Mouse (Mus musculus) hindbrain, embryonic 12.5 days (tissue): Measurements from ENCODE around the gene Adamtsl5. TPM values are rescaled to one million over a fixed set of nuclear protein-coding genes. Genes with fewer than 3 reads are reported as not detected.

Source experiments
- ATAC-seq: fragments of 200-750 bp; cut with Nextera tagmentation; 2 replicates; pipeline ENCODE4 v1.8.0; 2017; ENCODE audit warnings: moderate TSS enrichment; ENCODE audit not compliant: low FRiP score
- H3K27ac ChIP-seq: fragments of 300-500 bp; sonication (generic); 2 replicates; pipeline ENCODE4 v1.5.1; 2016; ENCODE audit warnings: mild to moderate bottlenecking
- H3K27me3 ChIP-seq: fragments of 300-500 bp; sonication (generic); 2 replicates; pipeline ENCODE4 v1.6.1; 2016; ENCODE audit warnings: mild to moderate bottlenecking
- H3K36me3 ChIP-seq: fragments of 300-500 bp; sonication (generic); 2 replicates; pipeline ENCODE4 v1.6.1; 2016; ENCODE audit warnings: mild to moderate bottlenecking
- H3K4me1 ChIP-seq: fragments of 300-500 bp; sonication (generic); 2 replicates; pipeline ENCODE4 v1.6.1; 2016
- H3K4me2 ChIP-seq: fragments of 300-500 bp; sonication (generic); replicated peaks from 2 replicates; pipeline ENCODE4 v1.6.1; 2016; ENCODE audit warnings: mild to moderate bottlenecking
- H3K4me3 ChIP-seq: fragments of 300-500 bp; sonication (generic); 2 replicates; pipeline ENCODE4 v1.5.1; 2016; ENCODE audit warnings: mild to moderate bottlenecking
- H3K9ac ChIP-seq: fragments of 300-500 bp; sonication (generic); 2 replicates; pipeline ENCODE4 v1.6.1; 2016; ENCODE audit warnings: mild to moderate bottlenecking, moderate library complexity
- H3K9me3 ChIP-seq: fragments of 300-500 bp; sonication (generic); replicated peaks from 2 replicates; pipeline ENCODE4 v1.6.1; 2016; ENCODE audit warnings: mild to moderate bottlenecking
- WGBS: fragments of 180-500 bp; shearing (Covaris S2); methylation state at CpG from one replicate; pipeline ENCODE4 v1.1.7; 2016; 5-methylcytosine and 5-hydroxymethylcytosine counted together
- polyA plus RNA-seq: library from polyadenylated mRNA; unstranded; fragments of >200 nt; fragmentation: Nextera tagmentation; extraction: Ambion mirVana; gene quantifications from 2 replicates; pipeline ENCODE4 v1.2.1, GENCODE M21; 2016

Adamtsl5 gene
- polyA plus RNA-seq, 1 experiment from 2014 or later: 0.77 TPM

DNA sequence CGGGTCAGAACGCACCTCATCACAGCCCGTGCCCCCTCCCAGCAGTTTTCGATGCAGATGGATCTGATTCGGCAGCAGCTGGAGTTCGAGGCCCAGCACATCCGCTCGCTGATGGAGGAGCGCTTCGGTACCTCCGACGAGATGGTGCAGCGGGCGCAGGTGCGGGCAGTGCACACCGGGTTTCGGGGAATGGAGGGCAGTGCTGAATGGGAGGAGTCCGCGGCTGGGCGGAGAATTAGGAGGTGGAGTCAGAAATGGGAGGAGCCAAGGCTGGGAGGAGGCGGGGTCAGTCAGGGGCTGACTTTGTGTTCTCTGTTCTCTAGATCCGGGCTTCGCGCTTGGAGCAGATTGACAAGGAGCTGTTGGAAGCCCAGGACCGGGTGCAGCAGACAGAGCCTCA, 43.4 kb downstream of the Adamtsl5 start:
- Histone ChIP-seq H3K9ac (peak overlapping the region; percentile 39), H3K27ac (no peak overlapping the region), H3K27me3 (peaks cover 10% of the 10 kb centered on the region), H3K4me1 (peaks cover 35% of the 10 kb centered on the region), H3K36me3 (peaks cover 66% of the 10 kb centered on the region), H3K4me2 (peak overlapping the region; percentile 31), H3K4me3 (peak overlapping the region; percentile 14), H3K9me3 (no peaks in the 10 kb centered on the region)
- ATAC-seq: no peak
- WGBS: 23% methylated on average over 25 of the region's 25 CpGs

DNA sequence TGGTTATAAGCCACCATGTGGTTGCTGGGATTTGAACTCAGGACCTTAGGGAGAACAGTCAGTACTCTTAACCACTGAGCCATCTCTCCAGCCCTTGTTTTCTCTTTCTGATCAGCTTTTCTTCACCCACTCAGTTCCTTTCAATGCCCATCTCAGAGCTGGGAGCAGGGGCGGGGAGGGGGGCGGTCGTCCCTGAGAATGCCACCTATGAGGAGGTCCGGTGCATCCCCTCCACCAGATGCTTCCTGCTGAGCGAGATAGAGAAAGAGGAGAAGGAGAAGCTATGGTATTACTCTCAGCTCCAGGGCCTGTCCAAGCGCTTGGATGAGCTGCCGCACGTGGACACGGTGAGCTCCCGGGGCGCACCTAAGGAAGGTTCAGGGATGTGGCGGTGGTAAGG, 43.8 kb downstream of the Adamtsl5 start:
- Histone ChIP-seq H3K9ac (peak overlapping the region; percentile 39), H3K4me1 (peaks cover 39% of the 10 kb centered on the region), H3K4me3 (peak overlapping the region; percentile 14), H3K27me3 (peaks cover 14% of the 10 kb centered on the region), H3K9me3 (no peaks in the 10 kb centered on the region), H3K36me3 (peaks cover 64% of the 10 kb centered on the region), H3K27ac (no peak overlapping the region), H3K4me2 (peak overlapping the region; percentile 31)
- ATAC-seq: no peak
- WGBS: 28% methylated on average over 11 of the region's 12 CpGs

- no peak for ATAC-seq
- WGBS: 9% methylated on average over 9 of the region's 9 CpGs
- Histone ChIP-seq H3K4me3 (peak overlapping the region; percentile 62), H3K9ac (peak overlapping the region; percentile 97), H3K4me1 (peaks cover 53% of the 10 kb centered on the region), H3K4me2 (peak overlapping the region; percentile 72), H3K27ac (peak overlapping the region; percentile 99; the same call in 1 of the 2 replicates), H3K27me3 (peaks cover 27% of the 10 kb centered on the region), H3K36me3 (peaks cover 44% of the 10 kb centered on the region), H3K9me3 (no peaks in the 10 kb centered on the region)
Measured at GRCm38 (mm10) chr10:80302471-80302881, 45.7 kb downstream of the Adamtsl5 start.

GRCm38 (mm10) chr10:80302082-80302355, 46.2 kb downstream of the Adamtsl5 start:
- peaks cover 39% of the 10 kb centered on the region for H3K36me3 ChIP-seq
- H3K9me3 ChIP-seq: no peaks in the 10 kb centered on the region
- 40% methylated on average over 5 of the region's 5 CpGs for WGBS
- no peak for ATAC-seq
- peak overlapping the region; percentile 97 for H3K9ac ChIP-seq
- H3K27me3 ChIP-seq: peaks cover 28% of the 10 kb centered on the region
- H3K4me2 ChIP-seq: peak overlapping the region; percentile 72
- H3K4me3 ChIP-seq: peak overlapping the region; percentile 62
- H3K4me1 ChIP-seq: peaks cover 57% of the 10 kb centered on the region
- H3K27ac ChIP-seq: peak overlapping the region; percentile 99

GRCm38 (mm10) chr10:80301256-80302081, 46.7 kb downstream of the Adamtsl5 start:
- WGBS: 68% methylated on average over 10 of the region's 10 CpGs
- H3K4me3 ChIP-seq: peak overlapping the region; percentile 62
- no peak; the same call in 1 of the 2 replicates for ATAC-seq
- peaks cover 28% of the 10 kb centered on the region for H3K27me3 ChIP-seq
- H3K36me3 ChIP-seq: peaks cover 34% of the 10 kb centered on the region
- H3K9me3 ChIP-seq: no peaks in the 10 kb centered on the region
- peak overlapping the region; percentile 99 for H3K27ac ChIP-seq
- H3K9ac ChIP-seq: peak overlapping the region; percentile 97
- peak overlapping the region; percentile 72 for H3K4me2 ChIP-seq
- peaks cover 63% of the 10 kb centered on the region for H3K4me1 ChIP-seq

GRCm38 (mm10) chr10:80300672-80301181, 47.5 kb downstream of the Adamtsl5 start:
- Histone ChIP-seq H3K27ac (peak overlapping the region; percentile 99), H3K4me3 (peak overlapping the region; percentile 62), H3K9me3 (no peaks in the 10 kb centered on the region), H3K4me1 (peaks cover 69% of the 10 kb centered on the region), H3K36me3 (peaks cover 26% of the 10 kb centered on the region), H3K27me3 (peaks cover 24% of the 10 kb centered on the region; the same call in 1 of the 2 replicates), H3K9ac (peak overlapping the region; percentile 97), H3K4me2 (peak overlapping the region; percentile 72)
- WGBS: 10% methylated on average over 11 of the region's 11 CpGs
- ATAC-seq: peak; percentile 83

- WGBS: 34% methylated on average over 10 of the region's 10 CpGs
- Histone ChIP-seq H3K4me1 (peaks cover 75% of the 10 kb centered on the region), H3K4me3 (peak overlapping the region; percentile 62), H3K27me3 (peaks cover 23% of the 10 kb centered on the region; the same call in 1 of the 2 replicates), H3K27ac (peak overlapping the region; percentile 99), H3K9me3 (no peaks in the 10 kb centered on the region), H3K4me2 (peak overlapping the region; percentile 72), H3K9ac (peak overlapping the region; percentile 97), H3K36me3 (peaks cover 17% of the 10 kb centered on the region)
- no peak for ATAC-seq
Measured at GRCm38 (mm10) chr10:80299824-80300223, 48.4 kb downstream of the Adamtsl5 start.

DNA sequence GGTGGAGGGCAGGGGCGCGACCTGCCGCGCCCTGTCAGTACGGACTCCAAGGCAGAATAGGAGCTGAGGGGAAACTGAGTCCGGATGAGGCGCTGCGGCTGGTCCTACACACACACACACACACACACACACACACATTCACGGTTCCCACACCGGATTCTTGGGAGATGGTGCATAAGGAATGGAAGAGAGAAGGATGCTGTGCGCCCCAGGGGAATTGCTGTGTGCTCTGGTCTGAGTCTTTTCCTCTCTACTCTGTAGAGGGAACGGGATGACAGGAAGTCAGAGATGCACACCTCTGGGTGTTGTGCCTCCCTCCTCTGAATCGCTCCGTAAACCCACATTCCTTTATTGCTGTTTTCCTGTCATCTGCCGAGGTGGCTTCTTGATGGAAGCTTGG, 48.9 kb downstream of the Adamtsl5 start:
- no peak for ATAC-seq
- Histone ChIP-seq H3K4me2 (peak overlapping the region; percentile 72), H3K4me1 (peaks cover 70% of the 10 kb centered on the region), H3K27ac (peak overlapping the region; percentile 99), H3K9me3 (no peaks in the 10 kb centered on the region), H3K36me3 (peaks cover 17% of the 10 kb centered on the region), H3K4me3 (peak overlapping the region; percentile 62), H3K9ac (peak overlapping the region; percentile 97), H3K27me3 (peaks cover 21% of the 10 kb centered on the region; the same call in 1 of the 2 replicates)
- 5% methylated on average over 15 of the region's 15 CpGs for WGBS

- ATAC-seq: peak; percentile 70
Measured at GRCm38 (mm10) chr10:80298571-80299281, 49.5 kb downstream of the Adamtsl5 start.

DNA sequence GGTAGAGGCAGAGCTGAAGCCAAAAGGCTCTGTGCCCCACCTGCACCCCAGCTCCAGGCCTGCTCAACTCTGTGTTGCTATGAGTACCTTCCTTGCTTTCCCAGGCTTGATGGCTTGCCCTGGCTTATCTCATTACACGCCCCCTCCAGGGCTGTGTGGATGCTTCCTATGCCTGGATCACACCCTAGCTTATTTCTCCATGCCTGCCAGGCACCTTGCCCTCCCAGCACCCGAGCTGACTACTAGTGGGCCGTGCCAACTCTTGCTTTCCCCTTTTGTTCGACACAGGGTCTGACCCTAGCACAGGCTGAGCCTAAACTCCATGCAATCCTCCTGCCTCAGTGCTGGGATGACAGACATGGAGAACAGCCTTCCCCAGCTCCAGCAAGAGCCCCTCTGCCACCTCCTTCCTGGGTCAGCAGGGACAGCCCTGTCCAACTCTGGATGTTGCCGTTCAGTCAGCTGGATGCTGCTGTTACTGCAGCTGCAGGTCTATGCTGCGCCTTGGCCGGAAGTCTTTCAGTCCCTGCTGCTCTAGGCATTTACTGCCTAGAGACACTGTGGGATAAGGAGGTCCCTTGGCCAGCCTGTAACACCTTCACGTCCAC, 50.6 kb downstream of the Adamtsl5 start:
- Histone ChIP-seq H3K27ac (peak overlapping the region; percentile 99), H3K36me3 (peaks cover 24% of the 10 kb centered on the region), H3K4me3 (peak overlapping the region; percentile 6; the same call in 1 of the 2 replicates), H3K4me1 (peaks cover 69% of the 10 kb centered on the region), H3K4me2 (peak overlapping the region; percentile 72), H3K9me3 (no peaks in the 10 kb centered on the region), H3K27me3 (peaks cover 21% of the 10 kb centered on the region; the same call in 1 of the 2 replicates), H3K9ac (peak overlapping the region; percentile 97)
- 77% methylated on average over 8 of the region's 8 CpGs for WGBS
- ATAC-seq: no peak

More at GRCm38 (mm10) chr10:80298571-80299281, 49.5 kb downstream of the Adamtsl5 start:
- Histone ChIP-seq H3K27me3 (peaks cover 21% of the 10 kb centered on the region; the same call in 1 of the 2 replicates), H3K27ac (peak overlapping the region; percentile 99), H3K9me3 (no peaks in the 10 kb centered on the region), H3K4me1 (peaks cover 68% of the 10 kb centered on the region), H3K9ac (peak overlapping the region; percentile 97), H3K4me2 (peak overlapping the region; percentile 72), H3K36me3 (peaks cover 22% of the 10 kb centered on the region), H3K4me3 (peak overlapping the region; percentile 62)
- WGBS: 4% methylated on average over 26 of the region's 26 CpGs

DNA sequence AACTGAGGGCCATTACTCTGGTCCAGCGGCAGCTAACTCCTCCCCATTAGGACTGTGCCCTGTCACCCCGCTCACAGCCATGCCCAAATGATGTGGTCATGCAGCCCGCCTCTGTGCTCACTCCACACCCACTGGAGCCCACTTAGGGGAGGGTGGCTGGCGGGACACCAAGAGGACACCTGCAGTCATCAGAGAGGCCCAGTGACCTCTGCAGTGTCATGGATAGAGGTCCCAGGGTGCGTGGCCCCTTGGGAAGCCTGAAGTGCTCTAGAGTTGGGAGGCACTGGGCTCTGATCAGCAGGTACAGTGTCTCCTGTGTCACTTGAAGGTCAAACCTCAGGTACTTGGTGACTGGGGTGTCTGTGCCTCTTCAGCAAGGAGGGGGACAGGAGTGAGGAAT, 51.4 kb downstream of the Adamtsl5 start:
- Histone ChIP-seq H3K9ac (peak overlapping the region; percentile 97), H3K4me2 (peak overlapping the region; percentile 72), H3K4me3 (peak overlapping the region; percentile 47), H3K27ac (peak overlapping the region; percentile 95), H3K4me1 (peaks cover 61% of the 10 kb centered on the region), H3K9me3 (no peaks in the 10 kb centered on the region), H3K27me3 (peaks cover 21% of the 10 kb centered on the region; the same call in 1 of the 2 replicates), H3K36me3 (peaks cover 17% of the 10 kb centered on the region)
- 84% methylated on average over 5 of the region's 5 CpGs for whole genome bisulfite sequencing
- ATAC-seq: no peak
